Mouse (Mus musculus): Measurements from ENCODE around the gene Acta2.

Gene Acta2

GRCm38 (mm10) chr19:34268991-34269390 lies 13.6 kb upstream of the Acta2 start:
- peak; percentile 34 to 36 for DNase-seq

- DNase-seq: no peak
Observed at GRCm38 (mm10) chr19:34265604-34266193, 10.3 kb upstream of the Acta2 start.

GRCm38 (mm10) chr19:34262273-34262974 lies 7.0 kb upstream of the Acta2 start:
- DNase-seq: no peak

- DNase-seq: no peak
Observed at GRCm38 (mm10) chr19:34256936-34257335, 1.5 kb upstream of the Acta2 start.

- DNase-seq: no peak
Observed at GRCm38 (mm10) chr19:34256149-34256548, 759 bp upstream of the Acta2 start.

- DNase-seq: peak in 1 of 2 experiments; percentile 20
Observed at GRCm38 (mm10) chr19:34254101-34254879, 1.1 kb downstream of the Acta2 start.

GRCm38 (mm10) chr19:34252450-34252849 lies 2.9 kb downstream of the Acta2 start:
- no peak for DNase-seq

GRCm38 (mm10) chr19:34251900-34252299 lies 3.5 kb downstream of the Acta2 start:
- DNase-seq: no peak

- no peak for DNase-seq
Observed at GRCm38 (mm10) chr19:34250621-34251020, 4.8 kb downstream of the Acta2 start.

- DNase-seq: no peak
Observed at GRCm38 (mm10) chr19:34248558-34248957, 6.8 kb downstream of the Acta2 start.

- peak; percentile 74 to 83 for DNase-seq
Observed at GRCm38 (mm10) chr19:34244056-34244455, 11.3 kb downstream of the Acta2 start.

- no peak for DNase-seq
Observed at GRCm38 (mm10) chr19:34242925-34243324, 12.5 kb downstream of the Acta2 start.

- peak; percentile 54 to 78 for DNase-seq
Observed at GRCm38 (mm10) chr19:34241247-34241915, 14.0 kb downstream of the Acta2 start.

- DNase-seq: no peak
Observed at GRCm38 (mm10) chr19:34240273-34241039, 14.9 kb downstream of the Acta2 start.

GRCm38 (mm10) chr19:34237746-34238145 lies 17.6 kb downstream of the Acta2 start:
- no peak for DNase-seq

- no peak for DNase-seq
Observed at GRCm38 (mm10) chr19:34236049-34236448, 19.3 kb downstream of the Acta2 start.

GRCm38 (mm10) chr19:34233944-34234343 lies 21.4 kb downstream of the Acta2 start:
- peak; percentile 54 to 64 for DNase-seq

GRCm38 (mm10) chr19:34232326-34232725 lies 23.1 kb downstream of the Acta2 start:
- no peak for DNase-seq

GRCm38 (mm10) chr19:34231596-34231995 lies 23.8 kb downstream of the Acta2 start:
- DNase-seq: no peak

GRCm38 (mm10) chr19:34222805-34223204 lies 32.6 kb downstream of the Acta2 start:
- no peak for DNase-seq

GRCm38 (mm10) chr19:34220732-34221380 lies 34.5 kb downstream of the Acta2 start:
- DNase-seq: no peak

Data from cerebellum, postnatal 10 days (tissue).